Mouse (Mus musculus) CH12.LX (cell line): ENCODE measurements around the gene Olfr676.

Source experiments
- CTCF ChIP-seq, 2 experiments: IDR thresholded peaks in 1 of 2; conservative IDR thresholded peaks in 1 of 2; 2 replicates each; pipeline ENCODE4 v1.5.1; 2011 to 2012; ENCODE audit warnings: low read depth in 2 of 2, low read length in 2 of 2, improper control_type of control experiment in 1 of 2, inconsistent platforms in 1 of 2, mild to moderate bottlenecking in 1 of 2, moderate library complexity in 1 of 2
- MAFK ChIP-seq: IDR thresholded peaks from 2 replicates; pipeline ENCODE4 v1.6.1; 2011; ENCODE audit warnings: low read length, improper control_type of control experiment; ENCODE audit not compliant: insufficient replicate concordance
- POLR2A ChIP-seq: IDR thresholded peaks from 2 replicates; pipeline ENCODE4 v1.6.1; 2011; ENCODE audit warnings: low read depth, mild to moderate bottlenecking, improper control_type of control experiment, low read length
- USF1 ChIP-seq: IDR thresholded peaks from 2 replicates; pipeline ENCODE4 v1.6.1; 2014; ENCODE audit warnings: low read depth, mild to moderate bottlenecking, inconsistent platforms, low read length, improper control_type of control experiment
- ZNF384 ChIP-seq: IDR thresholded peaks from 2 replicates; pipeline ENCODE4 v1.6.1; 2012; ENCODE audit warnings: low read depth, low read length, improper control_type of control experiment, inconsistent platforms

- TF ChIP-seq USF1 (no peak), CTCF (conservative IDR thresholded peaks at IDR 0.05 in 1 of 2, IDR thresholded peaks at IDR 0.05 in 1 of 2; ENCODE audit: low read depth in 2 of 2, low read length in 2 of 2) (peak in 1 of 2 experiments; percentile 37; a peak in 2 of 4 replicates), MAFK (no peak), ZNF384 (no peak), POLR2A (no peak)
Measured at GRCm38 (mm10) chr7:105058951-105059350, 26.5 kb downstream of the Olfr676 start.
